ENCODE assay signal across 39 mouse cellular contexts in genomic region chr3:137652853-137653252, GRCm38 (mm10). TPM values are rescaled to one million over a fixed set of nuclear protein-coding genes. Genes with fewer than 3 reads are reported as not detected.
"Had no signal": no experiment of that assay in that cellular context is flagged by ENCODE, and none has a peak within 500 bp of the region (broad histone marks: within the 10 kb centered on the region; RNA-seq: fewer than 3 reads in every experiment).

No protein-coding gene starts in this region.

- H3K9ac ChIP-seq: embryonic facial prominence, embryonic 12.5 days; embryonic facial prominence, embryonic 13.5 days; embryonic facial prominence, embryonic 15.5 days; forebrain, embryonic 12.5 days; forebrain, embryonic 13.5 days; forebrain, embryonic 15.5 days; forebrain, postnatal 0 days had no signal

- DNase-seq: cerebellum, adult 2 months; cerebellum, adult 8-10 months; cerebellum, adult 9-10 months; cerebellum, adult 9-11 months; cerebellum, postnatal 10 days; cerebellum, postnatal 14 days; cerebellum, postnatal 25 days; cerebellum, postnatal 36 days; embryo, embryonic 11 days; forebrain, postnatal 0 days; gastrocnemius, adult 2 months; gastrocnemius, postnatal 10 days; gastrocnemius, postnatal 14 days; gastrocnemius, postnatal 25 days; gastrocnemius, postnatal 36 days; heart, adult 11 months; heart, adult 18-20 months; heart, adult 2 months had no signal

- H3K9me3 ChIP-seq: embryonic facial prominence, embryonic 10.5 days; embryonic facial prominence, embryonic 12.5 days; embryonic facial prominence, embryonic 13.5 days; embryonic facial prominence, embryonic 15.5 days; forebrain, embryonic 10.5 days; forebrain, embryonic 12.5 days; forebrain, embryonic 13.5 days; forebrain, embryonic 15.5 days had no signal

- H3K27me3 ChIP-seq: embryonic facial prominence, embryonic 12.5 days; embryonic facial prominence, embryonic 13.5 days; embryonic facial prominence, embryonic 15.5 days; forebrain, embryonic 12.5 days; forebrain, embryonic 13.5 days; forebrain, embryonic 15.5 days had no signal

- H3K27ac ChIP-seq: embryonic facial prominence, embryonic 10.5 days; embryonic facial prominence, embryonic 12.5 days; embryonic facial prominence, embryonic 13.5 days; embryonic facial prominence, embryonic 15.5 days; forebrain, embryonic 10.5 days; forebrain, embryonic 12.5 days; forebrain, embryonic 13.5 days; forebrain, embryonic 15.5 days; gastrocnemius, adult 2 months; heart, adult 2 months had no signal

- H3K4me3 ChIP-seq: embryonic facial prominence, embryonic 10.5 days; embryonic facial prominence, embryonic 12.5 days; embryonic facial prominence, embryonic 13.5 days; embryonic facial prominence, embryonic 15.5 days; erythroblast, embryonic 14.5 days; forebrain, embryonic 10.5 days; forebrain, embryonic 12.5 days; forebrain, embryonic 13.5 days; forebrain, embryonic 15.5 days; gastrocnemius, adult 2 months; heart, adult 2 months had no signal

- H3K36me3 ChIP-seq: embryonic facial prominence, embryonic 10.5 days; embryonic facial prominence, embryonic 12.5 days; embryonic facial prominence, embryonic 13.5 days; embryonic facial prominence, embryonic 15.5 days; forebrain, embryonic 10.5 days; forebrain, embryonic 12.5 days; forebrain, embryonic 15.5 days had no signal

- ATAC-seq: forebrain, embryonic 13.5 days; forebrain, embryonic 15.5 days; forebrain, embryonic 16.5 days; forebrain, postnatal 0 days had no signal

- H3K4me1 ChIP-seq: embryonic facial prominence, embryonic 10.5 days; embryonic facial prominence, embryonic 12.5 days; embryonic facial prominence, embryonic 13.5 days; forebrain, embryonic 10.5 days had no signal

- H3K4me2 ChIP-seq: embryonic facial prominence, embryonic 12.5 days; embryonic facial prominence, embryonic 13.5 days; embryonic facial prominence, embryonic 15.5 days; forebrain, embryonic 12.5 days; forebrain, embryonic 13.5 days; forebrain, embryonic 15.5 days had no signal

RNA-seq across cellular contexts. Expression of gene Gm21962, which starts 18.5 kb away (rescaled TPM):
- total RNA-seq: gastrocnemius, adult 18-20 months; gastrocnemius, adult 2 months; gastrocnemius, adult 8-10 months; gastrocnemius, postnatal 10 days; gastrocnemius, postnatal 14 days; gastrocnemius, postnatal 25 days; gastrocnemius, postnatal 36 days; gastrocnemius, postnatal 4 days; granulocyte monocyte progenitor cell, adult 5-6 weeks; heart, adult 18-20 months; heart, adult 2 months had no signal
- polyA plus RNA-seq: cerebellum, adult 2 months; cortical plate, adult 2 months; embryonic facial prominence, embryonic 10.5 days; embryonic facial prominence, embryonic 11.5 days; embryonic facial prominence, embryonic 12.5 days; embryonic facial prominence, embryonic 13.5 days; embryonic facial prominence, embryonic 14.5 days; embryonic facial prominence, embryonic 15.5 days; erythroblast, embryonic 14.5 days; forebrain, embryonic 10.5 days; forebrain, embryonic 11.5 days; forebrain, embryonic 12.5 days; forebrain, embryonic 13.5 days; forebrain, embryonic 15.5 days; forebrain, embryonic 16.5 days; forebrain, postnatal 0 days; frontal cortex, adult 2 months; gonadal fat pad, adult 2 months; heart, adult 2 months had no signal

RNA-seq across cellular contexts. Expression of gene Ddit4l, which starts 31.4 kb away (rescaled TPM):
- total RNA-seq: common myeloid progenitor, adult 5-6 weeks; granulocyte monocyte progenitor cell, adult 5-6 weeks had no signal
- polyA plus RNA-seq: erythroblast, embryonic 14.5 days had no signal
